Mouse (Mus musculus): Measurements from ENCODE around the gene Rhof.

The Rhof gene

GRCm38 (mm10) chr5:123134875-123135382 lies 2.4 kb upstream of the Rhof start:
- no peak for DNase-seq

DNA sequence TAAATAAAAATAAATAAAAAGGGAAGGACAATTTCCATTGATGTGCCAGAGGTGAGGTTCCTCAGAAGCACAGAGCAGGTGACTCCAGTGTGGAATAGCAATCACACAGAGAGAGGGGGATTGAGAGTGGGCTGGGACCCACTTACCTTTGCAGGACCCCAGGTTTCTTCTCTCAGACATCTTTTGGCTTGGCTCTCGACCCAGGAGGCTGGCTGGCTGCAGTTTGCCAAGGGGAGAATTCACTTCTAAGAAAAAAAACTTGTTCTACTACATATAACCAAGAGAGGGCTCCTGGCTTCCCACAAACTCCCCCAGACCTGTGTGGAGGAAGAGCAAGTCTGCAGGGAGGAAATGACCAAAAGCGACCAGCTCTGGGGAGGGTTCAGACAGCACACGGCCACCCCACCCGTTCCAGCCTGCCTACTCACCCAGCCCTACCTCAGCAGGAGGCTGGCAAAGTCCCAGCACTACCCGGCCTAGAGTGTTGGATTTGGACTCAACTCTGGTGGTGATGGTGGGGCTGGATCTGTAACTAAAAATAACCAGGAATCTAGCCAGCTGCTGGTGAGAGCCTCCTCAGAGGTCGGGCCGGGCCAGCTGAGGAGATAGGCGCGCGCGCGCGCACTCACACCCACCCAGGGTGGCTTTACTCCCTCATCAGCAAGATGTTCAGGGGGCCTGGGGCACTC lies 1.8 kb upstream of the Rhof start:
- peak; percentile 99 for DNase-seq

DNA sequence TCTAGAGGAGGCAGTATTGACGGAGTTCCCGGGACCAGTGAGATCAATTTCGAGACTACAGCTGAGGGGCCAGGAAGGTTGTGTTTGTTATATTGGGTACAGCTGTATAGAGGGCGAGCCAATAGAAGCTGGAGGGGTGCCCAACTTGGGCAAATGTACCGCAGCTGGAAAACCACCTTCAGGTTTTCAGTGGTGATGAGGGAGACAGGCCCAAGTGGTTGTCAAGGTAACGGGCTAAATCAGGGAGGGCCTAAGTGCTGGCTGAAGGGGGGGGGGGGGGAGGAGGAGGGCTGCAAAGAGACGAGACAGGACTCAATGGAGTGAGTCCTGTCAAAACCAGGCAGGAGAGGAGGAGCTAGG lies 1.3 kb upstream of the Rhof start:
- DNase-seq = no peak

- DNase-seq = peak; percentile 99
Observed at GRCm38 (mm10) chr5:123133083-123133783, 741 bp upstream of the Rhof start.

GRCm38 (mm10) chr5:123130814-123131148 lies 1.7 kb downstream of the Rhof start:
- DNase-seq = peak; percentile 88

DNA sequence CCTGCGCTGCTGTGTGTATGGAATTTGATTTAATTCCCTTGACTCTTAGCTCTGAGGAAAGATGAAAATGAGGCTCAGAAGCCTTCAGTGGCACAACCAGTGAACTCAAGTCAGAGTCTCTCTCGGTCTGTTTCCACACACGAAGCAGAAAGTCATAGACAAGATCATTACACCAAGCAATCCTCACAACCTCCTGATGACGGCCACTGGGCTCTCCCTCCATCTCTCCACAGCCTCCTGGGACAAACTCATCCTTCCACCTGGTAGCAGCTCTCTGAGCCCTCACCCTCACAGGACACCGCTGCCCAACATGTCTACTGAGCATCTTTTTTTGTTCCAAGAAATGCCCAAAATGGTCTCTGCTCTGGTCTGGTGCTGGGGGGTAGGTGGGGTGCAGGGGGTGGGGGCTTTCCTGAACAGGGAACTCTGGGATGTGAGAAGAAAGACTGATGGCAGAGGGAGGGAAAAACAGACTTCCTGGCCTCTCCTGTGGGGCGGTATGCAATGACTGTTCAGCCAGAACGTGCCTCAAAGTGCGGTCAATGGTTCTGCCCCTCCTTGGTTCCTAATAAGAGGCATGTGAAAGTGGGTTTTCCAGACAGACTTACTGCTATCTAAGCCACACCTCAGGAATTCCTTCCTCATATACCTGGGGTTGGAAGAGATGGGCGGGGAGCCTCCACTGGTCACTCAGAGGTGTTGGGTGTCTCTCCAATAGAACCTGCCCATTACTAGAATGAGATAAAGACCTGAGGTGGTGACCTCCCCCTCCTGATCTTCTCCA lies 2.3 kb downstream of the Rhof start:
- DNase-seq = peak; percentile 82

GRCm38 (mm10) chr5:123129170-123129757 lies 3.2 kb downstream of the Rhof start:
- DNase-seq = peak; percentile 61

- DNase-seq = peak; percentile 97
Observed at GRCm38 (mm10) chr5:123128426-123129169, 3.9 kb downstream of the Rhof start.

- no peak for DNase-seq
Observed at GRCm38 (mm10) chr5:123127031-123127430, 5.5 kb downstream of the Rhof start.

DNA sequence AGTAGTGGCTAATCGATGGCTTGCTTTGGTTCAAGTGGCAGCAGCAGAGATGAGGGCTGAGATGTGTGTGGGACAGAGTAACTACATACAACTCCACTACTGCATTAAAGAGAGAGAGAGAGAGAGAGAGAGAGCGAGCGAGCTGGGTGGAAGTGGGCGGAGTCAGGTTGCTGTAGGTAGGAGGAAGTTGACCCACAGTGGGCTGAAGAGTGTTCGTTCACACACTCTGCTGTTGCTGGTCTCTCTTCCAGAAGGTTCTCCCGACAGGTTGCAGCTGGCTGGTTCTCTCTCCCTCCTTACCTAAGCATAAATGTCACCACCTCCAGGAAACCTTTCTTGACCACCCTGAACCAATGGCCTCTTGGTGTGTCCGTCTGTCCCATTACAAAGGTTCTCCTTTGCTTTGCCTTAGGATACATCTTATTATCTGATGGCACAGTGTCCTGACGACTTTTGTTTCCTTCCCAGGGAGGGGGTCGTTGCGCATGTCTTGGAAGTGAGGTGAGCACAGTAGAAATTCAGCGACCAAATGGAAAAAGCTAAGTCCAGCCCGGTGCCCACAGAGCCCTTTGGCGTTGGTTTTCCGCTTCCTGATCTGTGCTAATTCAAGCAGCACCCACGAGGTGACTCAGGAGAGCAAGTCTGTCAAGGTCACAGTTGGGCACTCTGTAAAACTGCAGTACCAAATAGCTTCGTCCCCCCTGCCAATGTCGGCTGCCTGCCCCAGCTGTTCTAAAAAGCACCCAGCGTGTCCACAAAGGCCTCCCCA lies 6.7 kb downstream of the Rhof start:
- DNase-seq = peak; percentile 94

GRCm38 (mm10) chr5:123125105-123125504 lies 7.4 kb downstream of the Rhof start:
- DNase-seq = peak; percentile 57

GRCm38 (mm10) chr5:123122181-123122580 lies 10.3 kb downstream of the Rhof start:
- DNase-seq = no peak

GRCm38 (mm10) chr5:123120624-123121215 lies 11.8 kb downstream of the Rhof start:
- peak; percentile 87 for DNase-seq

DNA sequence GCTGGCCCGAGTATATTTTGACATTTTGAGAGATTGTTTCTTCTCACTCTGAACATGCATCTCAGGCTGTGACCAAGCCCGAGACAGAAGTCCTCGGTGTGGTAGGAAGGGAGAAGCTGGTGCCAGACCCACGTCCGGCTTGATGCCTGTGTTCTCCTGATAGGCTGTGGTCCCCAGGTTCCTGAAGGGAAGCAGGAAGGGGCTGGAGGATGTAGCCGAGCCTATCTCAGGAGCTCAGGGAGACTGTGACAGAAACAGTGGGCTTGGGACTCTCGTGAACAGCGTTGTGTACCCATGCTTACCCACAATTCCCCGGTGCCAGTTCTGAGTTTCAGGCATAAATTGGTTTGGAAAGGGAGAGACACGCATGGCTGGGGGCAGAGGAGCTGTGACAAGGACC lies 13.7 kb downstream of the Rhof start:
- DNase-seq = peak; percentile 91

DNA sequence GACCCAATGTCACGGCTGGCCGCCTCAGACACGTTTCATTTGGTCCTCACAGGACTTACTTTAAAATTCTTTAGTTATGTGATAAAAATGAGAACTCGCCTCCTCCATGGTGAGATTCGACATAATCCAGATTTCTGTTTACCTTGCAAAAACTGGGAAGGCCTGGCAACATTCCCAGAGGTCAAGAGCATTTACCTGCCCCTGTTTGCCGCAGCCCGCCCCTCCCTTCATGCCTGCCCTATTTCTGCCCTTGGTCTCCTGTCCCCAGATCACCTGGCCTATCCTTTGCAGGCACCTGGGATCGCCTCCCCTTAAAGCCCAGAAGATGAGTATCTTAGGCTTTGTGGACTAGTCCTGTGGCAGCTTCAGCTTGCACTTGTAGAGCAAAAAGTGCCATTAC lies 14.7 kb downstream of the Rhof start:
- DNase-seq = peak; percentile 90

GRCm38 (mm10) chr5:123117257-123117656 lies 15.2 kb downstream of the Rhof start:
- peak; percentile 94 for DNase-seq

DNA sequence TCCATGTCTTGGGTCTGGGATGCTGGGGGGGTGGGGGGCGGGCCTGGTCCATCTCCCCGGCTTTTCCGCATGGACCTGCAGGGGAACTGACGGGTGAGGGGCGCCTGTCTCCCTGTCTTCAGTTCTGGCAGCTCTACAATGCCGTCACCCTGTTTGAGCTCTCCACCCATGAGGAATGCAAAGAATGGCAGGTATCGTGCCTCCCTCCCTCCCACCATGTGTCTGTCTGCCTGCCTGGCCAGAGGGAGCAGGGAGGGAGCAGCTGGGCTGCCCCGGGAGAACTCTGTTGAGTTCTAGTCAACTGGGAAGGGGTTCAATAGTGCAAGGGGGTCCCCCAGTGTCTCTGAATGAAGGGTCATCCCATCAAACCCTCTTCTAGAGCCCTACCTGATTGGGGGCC lies 16.4 kb downstream of the Rhof start:
- no peak for DNase-seq

GRCm38 (mm10) chr5:123114924-123115323 lies 17.6 kb downstream of the Rhof start:
- DNase-seq = peak; percentile 90

- DNase-seq = peak; percentile 91
Observed at GRCm38 (mm10) chr5:123114109-123114508, 18.4 kb downstream of the Rhof start.

- no peak for DNase-seq
Observed at GRCm38 (mm10) chr5:123110296-123110721, 22.2 kb downstream of the Rhof start.
